Mouse (Mus musculus) myocyte (in vitro differentiated cells): Measurements from ENCODE around the gene Mtcl1.

Experiments
- POLR2A ChIP-seq: IDR thresholded peaks from one replicate; pipeline ENCODE4 v1.6.1; 2011; ENCODE audit warnings: low read depth, mild to moderate bottlenecking, control low read depth, moderate library complexity; ENCODE audit not compliant: insufficient read length
- TCF12 ChIP-seq: IDR thresholded peaks from one replicate; pipeline ENCODE4 v1.6.1; 2011; ENCODE audit warnings: mild to moderate bottlenecking, control low read depth; ENCODE audit not compliant: poor library complexity, insufficient read depth, severe bottlenecking
- USF1 ChIP-seq: IDR thresholded peaks from one replicate; pipeline ENCODE4 v1.6.1; 2011; ENCODE audit warnings: low read depth, mild to moderate bottlenecking, control low read depth, moderate library complexity

DNA sequence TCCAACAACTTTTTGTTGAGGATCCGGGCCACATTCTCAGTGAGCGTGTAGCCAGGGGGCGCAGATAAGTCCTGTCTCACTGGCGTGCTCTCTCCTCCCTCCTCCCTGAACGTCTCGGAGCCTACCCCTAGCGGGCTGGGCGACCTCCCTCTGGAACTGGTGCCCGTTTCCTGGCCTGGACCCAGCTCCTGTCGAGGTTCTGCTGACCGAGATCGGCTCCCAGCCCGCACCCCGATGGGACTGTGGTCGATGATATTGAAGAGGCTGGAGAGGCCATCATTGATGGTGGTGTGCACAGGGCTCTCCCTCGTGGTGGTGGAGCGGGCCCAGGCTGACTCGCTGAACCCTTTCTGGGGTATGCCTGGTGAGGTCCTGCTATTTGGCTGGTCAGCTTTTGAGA lies 106.6 kb downstream of the Mtcl1 start:
- TF ChIP-seq TCF12 (no peak), POLR2A (no peak), USF1 (no peak)
